Mouse (Mus musculus) erythroblast, embryonic 14.5 days (primary cell): Measurements from ENCODE around the gene Arvcf.

ENCODE experiments used
- GATA1 ChIP-seq: IDR thresholded peaks from 2 replicates; pipeline ENCODE4 v1.6.1; 2012; ENCODE audit warnings: low read length, inconsistent platforms, mixed read lengths
- TAL1 ChIP-seq: IDR thresholded peaks from 3 replicates; pipeline ENCODE4 v1.6.1; 2012; ENCODE audit warnings: low read length, inconsistent platforms, mixed read lengths

DNA sequence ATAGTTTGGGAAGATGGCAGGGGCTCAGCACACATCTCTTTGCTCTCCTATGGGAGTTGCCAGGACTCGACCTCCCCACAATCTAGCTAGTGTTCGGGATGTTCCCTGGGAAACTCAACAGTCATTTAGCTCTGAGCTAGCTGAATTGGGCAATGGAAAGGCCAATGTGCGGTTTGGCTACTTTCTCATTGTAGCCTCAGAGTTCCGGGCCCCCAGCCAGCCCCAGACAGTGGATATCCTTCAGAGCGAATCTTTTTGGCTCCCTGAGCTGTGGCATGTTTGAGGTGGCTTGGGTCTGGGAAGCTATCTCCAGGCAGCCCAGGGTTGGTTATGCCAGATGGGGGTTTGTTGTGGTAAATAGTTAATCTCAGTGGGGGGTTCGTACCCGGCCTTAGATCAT is 38.5 kb downstream of the Arvcf start:
- TF ChIP-seq GATA1: no peak
- no peak for TF ChIP-seq TAL1
